Mouse (Mus musculus) adrenal gland, adult 8-10 months (tissue): ENCODE data around the gene Ptov1. TPM values are rescaled to one million over a fixed set of nuclear protein-coding genes. Genes with fewer than 3 reads are reported as not detected.

Source experiments
- DNase-seq: peaks from one replicate; pipeline ENCODE4 v3.0.0; 2022
- total RNA-seq, 4 experiments: library from RNA; stranded (reverse); gene quantifications; 2 replicates each; pipeline ENCODE4 v1.2.4; 2022

The Ptov1 gene
- total RNA-seq, result 100 to 1,000 TPM; 273 to 304 (median 292) TPM

GRCm38 (mm10) chr7:44869697-44870528 is at the start of gene Ptov1:
TSS of gene Ptov1 (minus strand) at chr7:44869788.
- peak; percentile 94 for DNase-seq

DNA sequence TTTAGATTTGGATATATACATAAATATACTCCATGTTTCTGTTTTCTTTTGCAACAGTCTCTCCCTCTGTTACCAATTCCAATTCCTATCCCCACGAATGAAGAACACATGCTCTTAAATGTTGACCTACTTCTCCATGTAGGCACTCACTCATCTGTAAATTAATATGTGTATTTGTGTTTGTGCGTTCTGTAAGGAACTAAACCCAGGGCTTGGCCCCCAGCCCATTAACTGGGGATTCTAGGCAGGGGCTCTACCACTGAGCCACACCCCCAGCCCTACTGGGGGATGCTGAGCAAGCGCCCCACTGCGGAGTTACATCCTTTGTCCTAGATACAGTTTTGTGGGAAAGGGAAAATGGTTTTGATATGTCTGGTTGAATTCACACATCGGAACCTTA is 49.5 kb upstream of the Ptov1 start:
- DNase-seq, result no peak

GRCm38 (mm10) chr7:44918219-44918618 is 48.6 kb upstream of the Ptov1 start:
- DNase-seq, result no peak

DNA sequence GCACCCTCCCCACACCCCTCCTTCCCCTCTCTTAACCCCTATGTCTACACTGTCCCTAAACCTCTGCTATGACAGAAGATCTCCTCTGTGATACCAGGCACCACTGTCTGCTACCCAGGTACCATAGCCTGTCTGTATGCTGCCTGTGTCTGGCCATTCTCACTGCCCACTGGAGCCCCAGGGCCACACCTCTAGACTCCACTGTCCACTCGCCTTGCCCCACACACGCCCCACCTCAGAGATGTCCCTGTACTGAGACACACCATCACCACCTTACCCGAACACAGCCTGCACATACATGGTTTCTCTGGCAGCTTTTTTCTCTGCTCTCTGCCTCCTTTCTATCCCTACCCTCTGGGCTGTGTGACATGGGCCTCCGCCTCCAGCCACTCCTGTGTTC is 47.3 kb upstream of the Ptov1 start:
- no peak for DNase-seq

DNA sequence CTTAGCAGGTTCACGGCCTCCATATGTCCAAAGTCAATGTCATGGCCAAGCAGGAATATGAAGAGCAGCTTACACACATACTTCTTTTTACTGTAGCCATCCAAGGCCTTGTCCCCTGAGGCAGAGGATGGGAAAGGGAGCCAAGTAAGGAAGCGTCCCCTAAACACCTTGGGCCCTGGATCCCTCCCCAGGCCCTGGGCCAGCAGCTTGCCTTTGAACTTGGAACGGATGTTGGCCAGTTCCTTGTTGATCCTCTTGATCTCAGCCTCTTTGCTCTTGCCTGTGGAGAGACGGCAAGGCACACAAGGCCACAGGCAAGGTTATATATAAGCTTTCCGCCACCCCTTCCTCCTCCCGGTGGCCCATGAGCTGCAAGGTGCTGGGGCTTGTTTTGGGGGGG is 46.6 kb upstream of the Ptov1 start:
- no peak for DNase-seq

DNA sequence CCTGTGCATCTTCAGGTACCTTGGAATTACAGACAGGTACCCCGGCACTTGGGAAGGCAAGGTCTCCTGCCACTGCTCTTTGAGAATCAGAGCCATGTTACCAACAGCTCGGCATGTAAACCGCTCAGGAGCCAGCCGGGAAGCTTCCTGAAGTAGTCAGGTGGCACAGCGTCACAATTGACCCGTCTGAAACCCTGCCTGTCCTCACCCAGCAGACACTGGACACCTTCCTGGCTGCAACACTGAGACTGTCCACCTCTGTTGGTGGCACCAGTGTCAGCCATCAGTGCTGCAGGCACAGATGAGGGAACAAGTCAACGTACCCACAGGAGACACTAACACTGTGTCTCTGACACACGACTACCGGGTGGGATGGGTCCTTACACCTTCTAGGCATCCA is 45.7 kb upstream of the Ptov1 start:
- no peak for DNase-seq

DNA sequence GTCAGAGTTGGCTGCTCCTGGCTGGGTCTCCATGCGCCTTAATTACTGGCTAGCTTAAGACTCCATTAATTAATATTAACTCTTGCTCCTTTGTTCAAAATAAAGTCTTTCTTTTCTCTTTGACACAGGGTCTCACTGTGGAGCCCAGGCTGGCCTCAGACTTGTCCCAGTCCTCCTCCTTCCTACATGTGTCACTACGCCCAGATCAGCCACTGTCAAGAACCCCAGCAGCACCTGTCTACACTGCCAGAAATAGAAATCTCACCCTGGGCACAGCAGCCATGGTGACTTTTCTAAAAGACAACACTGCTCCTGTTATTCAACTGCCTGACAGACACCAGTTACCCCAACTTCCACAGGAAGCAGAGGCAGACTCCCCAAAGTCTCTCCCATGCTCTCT is 44.8 kb upstream of the Ptov1 start:
- DNase-seq, result no peak

DNA sequence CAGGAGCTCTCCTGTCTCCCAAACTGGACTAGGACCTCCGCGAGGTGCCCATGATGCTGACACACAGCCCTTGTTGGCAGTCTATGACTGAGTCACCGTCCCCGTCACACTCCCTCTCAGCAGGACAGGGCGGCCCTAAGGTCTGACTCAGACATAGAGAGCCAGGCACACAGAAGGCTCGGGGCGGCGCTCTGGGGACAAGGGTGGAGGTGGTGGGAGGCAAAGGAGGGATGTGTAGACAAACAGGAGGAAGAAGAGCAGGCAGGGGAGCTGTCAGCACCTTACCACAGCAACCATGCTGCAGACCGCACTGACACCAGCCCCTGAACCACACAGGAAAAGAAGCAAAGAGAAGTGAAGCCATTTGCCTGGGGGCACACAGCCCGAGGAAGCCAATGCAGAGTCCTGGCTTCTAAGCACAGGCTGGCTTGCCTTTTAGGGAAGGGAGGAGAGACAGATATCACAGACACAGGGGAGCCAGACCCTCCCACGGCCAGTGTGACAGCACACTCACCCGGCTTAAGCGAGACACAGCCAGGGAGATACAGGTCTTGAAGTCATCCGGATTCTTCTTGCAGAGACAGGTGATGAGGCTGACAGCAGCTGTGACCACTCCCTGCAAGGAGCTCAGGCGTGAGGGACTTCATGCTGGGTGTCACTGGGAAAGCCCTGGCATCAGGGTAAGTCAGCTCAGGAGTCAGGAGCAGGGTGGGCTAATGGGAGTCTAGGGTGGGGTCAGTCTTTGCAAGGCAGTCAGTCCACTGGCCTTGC is 39.3 kb upstream of the Ptov1 start:
- peak; percentile 83 for DNase-seq

GRCm38 (mm10) chr7:44905430-44905829 is 35.8 kb upstream of the Ptov1 start:
- no peak for DNase-seq

DNA sequence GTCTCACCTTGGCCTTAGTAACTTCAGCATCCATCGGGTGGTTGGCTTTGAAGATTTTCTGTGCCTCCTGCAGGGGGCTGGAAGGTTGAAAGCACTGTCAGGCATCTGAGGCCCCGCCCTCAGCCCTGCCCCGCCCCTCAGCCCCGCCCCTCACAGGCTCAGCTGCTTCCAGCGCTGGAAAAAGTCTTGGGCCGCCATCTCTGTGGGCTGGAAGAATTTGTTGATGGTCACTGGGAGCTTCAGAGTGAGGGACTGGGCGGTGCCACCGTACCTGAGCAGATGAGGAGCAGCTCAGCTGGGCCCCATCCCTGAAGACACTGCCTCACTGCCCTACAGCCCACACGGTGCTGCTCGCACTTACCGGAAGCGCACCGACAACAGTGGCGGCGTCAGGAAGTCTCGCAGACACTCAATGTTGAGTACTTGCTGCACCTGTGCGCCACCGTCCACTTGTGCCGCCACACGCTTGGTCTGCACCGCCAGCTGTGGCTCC is 31.7 kb upstream of the Ptov1 start:
- no peak for DNase-seq

GRCm38 (mm10) chr7:44900632-44901031 is 31.0 kb upstream of the Ptov1 start:
- no peak for DNase-seq

DNA sequence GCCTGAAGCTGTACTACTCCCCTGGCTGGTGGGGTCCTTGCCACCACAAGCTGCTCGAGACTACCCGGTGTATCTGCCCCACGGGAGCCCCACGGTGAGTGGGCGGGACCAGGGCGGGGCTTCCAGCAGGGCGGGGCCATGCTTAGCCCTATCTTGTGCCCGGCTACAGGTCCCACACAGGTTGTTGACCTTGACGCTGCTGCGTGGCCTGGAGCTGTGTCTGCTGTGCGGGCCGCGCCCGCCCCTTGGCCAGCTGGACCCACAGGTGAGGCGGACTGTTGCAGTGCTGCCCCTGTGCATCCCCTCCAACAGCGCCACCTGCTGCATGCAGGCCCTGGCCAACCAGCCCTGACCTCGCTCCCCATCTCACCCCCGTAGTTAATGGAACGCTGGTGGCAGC is 29.0 kb upstream of the Ptov1 start:
- no peak for DNase-seq

DNA sequence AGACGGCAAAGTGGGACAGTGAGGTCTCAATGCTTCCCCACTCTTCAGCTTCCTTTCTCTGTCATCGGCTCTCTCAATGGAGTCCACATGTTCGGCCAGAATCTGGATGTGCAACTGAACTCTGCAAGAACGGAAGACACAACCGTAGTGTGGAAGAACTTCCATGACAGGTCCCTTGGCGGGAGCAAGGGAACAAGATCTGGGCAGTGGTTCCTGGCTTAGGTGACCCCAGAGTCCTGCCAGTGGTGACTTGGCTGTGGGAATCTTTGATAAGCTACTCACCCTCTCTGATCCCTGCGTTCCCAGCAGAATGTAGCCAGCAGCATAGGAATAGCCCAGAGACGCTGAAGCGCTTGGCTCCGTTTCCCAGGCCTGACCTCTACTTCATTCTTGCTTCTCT is 26.9 kb upstream of the Ptov1 start:
- no peak for DNase-seq

GRCm38 (mm10) chr7:44895593-44896434 is 26.2 kb upstream of the Ptov1 start, which contains the start of gene Fuz:
TSS of gene Fuz (plus strand) at chr7:44896079.
- DNase-seq, result peak; percentile 90

GRCm38 (mm10) chr7:44895206-44895592 is 25.6 kb upstream of the Ptov1 start:
- no peak for DNase-seq

- DNase-seq, result no peak
Measured at GRCm38 (mm10) chr7:44894175-44894574, 24.6 kb upstream of the Ptov1 start.

- DNase-seq, result no peak
Measured at GRCm38 (mm10) chr7:44893197-44893596, 23.6 kb upstream of the Ptov1 start.

DNA sequence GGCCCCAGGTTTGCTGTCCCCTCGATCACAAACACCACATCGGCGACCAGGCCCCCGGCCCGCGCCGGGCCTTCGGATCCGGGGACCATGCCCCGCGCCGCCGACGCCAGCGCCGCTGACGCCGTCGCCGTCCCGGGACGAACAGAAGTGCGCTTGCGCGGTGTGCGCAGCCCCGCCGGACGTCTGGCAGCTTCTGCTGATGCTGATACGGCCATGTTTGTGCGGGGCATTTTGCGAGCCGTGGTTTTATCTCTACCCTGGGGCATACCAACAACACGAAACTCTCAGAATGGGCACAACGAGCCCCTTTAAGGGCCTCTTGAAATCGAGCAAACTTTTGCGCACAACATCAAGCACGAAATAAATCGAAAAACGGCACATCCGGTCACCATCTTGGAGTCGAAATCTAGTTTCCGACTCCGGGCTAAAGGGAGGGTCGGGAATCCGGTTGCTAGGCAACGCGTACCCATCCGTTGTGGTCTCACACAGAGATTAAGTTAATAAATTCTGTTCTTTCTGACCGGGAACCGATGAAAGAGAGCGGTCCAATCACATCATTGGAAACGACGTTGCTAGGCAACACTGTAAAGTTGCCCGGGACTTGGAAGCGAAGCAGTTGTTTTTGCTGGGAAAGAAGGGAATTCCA is 22.8 kb upstream of the Ptov1 start, which contains the start of gene Med25:
Gene Med25, minus strand, starts transcription at position 437 of the 646 bp plus-strand sequence.
- DNase-seq, result peak; percentile 92

DNA sequence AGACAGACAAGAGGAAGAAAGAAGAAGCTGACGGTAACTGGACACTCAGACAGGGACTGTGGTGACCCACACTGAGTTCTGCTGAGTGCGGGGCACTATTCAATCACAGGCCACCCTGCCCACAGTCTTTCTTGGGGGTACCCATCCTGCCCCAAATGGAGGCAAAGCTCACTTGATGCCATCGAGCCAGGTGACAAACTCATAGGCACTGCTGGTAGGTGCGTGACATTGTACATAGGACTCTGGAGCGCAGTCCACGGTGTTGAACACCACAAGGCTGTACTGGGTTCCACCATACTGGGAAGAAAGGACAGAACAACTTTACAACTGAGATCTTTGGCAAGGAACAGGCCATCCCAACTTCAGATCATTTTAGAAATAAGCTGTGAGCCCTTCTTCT is 22.0 kb upstream of the Ptov1 start:
- no peak for DNase-seq

- DNase-seq, result no peak
Measured at GRCm38 (mm10) chr7:44890737-44891136, 21.1 kb upstream of the Ptov1 start.

- no peak for DNase-seq
Measured at GRCm38 (mm10) chr7:44890180-44890579, 20.6 kb upstream of the Ptov1 start.
